Mouse (Mus musculus): ENCODE results near the gene Erich3.
"Not testable (repeated sequence)": the region's sequence is repeated elsewhere in the genome, so short reads cannot be mapped to it uniquely, and the experiment has no call there.

The Erich3 gene

GRCm38 (mm10) chr3:154663545-154663944 is at the start of gene Erich3:
Gene Erich3, plus strand, starts transcription at chr3:154663859.
- no peak for DNase-seq

GRCm38 (mm10) chr3:154614771-154615170 is 48.9 kb upstream of the Erich3 start:
- DNase-seq = no peak

- DNase-seq = no peak
Measured at GRCm38 (mm10) chr3:154615304-154615703, 48.4 kb upstream of the Erich3 start.

- no peak for DNase-seq
Measured at GRCm38 (mm10) chr3:154616106-154616505, 47.6 kb upstream of the Erich3 start.

GRCm38 (mm10) chr3:154628284-154628683 is 35.4 kb upstream of the Erich3 start:
- DNase-seq = no peak

- DNase-seq = not testable (repeated sequence)
Measured at GRCm38 (mm10) chr3:154631281-154631680, 32.4 kb upstream of the Erich3 start.

- DNase-seq = no peak
Measured at GRCm38 (mm10) chr3:154633091-154633490, 30.6 kb upstream of the Erich3 start.

GRCm38 (mm10) chr3:154646638-154647442 is 16.8 kb upstream of the Erich3 start:
- no peak for DNase-seq

- no peak for DNase-seq
Measured at GRCm38 (mm10) chr3:154647443-154647780, 16.2 kb upstream of the Erich3 start.

- DNase-seq = no peak
Measured at GRCm38 (mm10) chr3:154649411-154650285, 14.0 kb upstream of the Erich3 start.

GRCm38 (mm10) chr3:154651192-154651821 is 12.4 kb upstream of the Erich3 start:
- DNase-seq = peak; percentile 44

GRCm38 (mm10) chr3:154652581-154653420 is 10.9 kb upstream of the Erich3 start:
- peak; percentile 79 for DNase-seq

- no peak for DNase-seq
Measured at GRCm38 (mm10) chr3:154653454-154653853, 10.2 kb upstream of the Erich3 start.

- DNase-seq = no peak
Measured at GRCm38 (mm10) chr3:154654284-154654683, 9.4 kb upstream of the Erich3 start.

- no peak for DNase-seq
Measured at GRCm38 (mm10) chr3:154654901-154655300, 8.8 kb upstream of the Erich3 start.

GRCm38 (mm10) chr3:154655711-154656110 is 7.9 kb upstream of the Erich3 start:
- DNase-seq = no peak

GRCm38 (mm10) chr3:154663976-154664581 is 420 bp downstream of the Erich3 start:
- peak; percentile 84 for DNase-seq

GRCm38 (mm10) chr3:154664636-154665035 is 977 bp downstream of the Erich3 start:
- DNase-seq = no peak

- DNase-seq = no peak
Measured at GRCm38 (mm10) chr3:154668485-154668884, 4.8 kb downstream of the Erich3 start.

GRCm38 (mm10) chr3:154670584-154670983 is 6.9 kb downstream of the Erich3 start:
- no peak for DNase-seq

GRCm38 (mm10) chr3:154671013-154671412 is 7.4 kb downstream of the Erich3 start:
- no peak for DNase-seq

GRCm38 (mm10) chr3:154673326-154673725 is 9.7 kb downstream of the Erich3 start:
- no peak for DNase-seq

Data from right cerebral cortex, postnatal 25 days (tissue).